Mouse (Mus musculus) forebrain, postnatal 0 days (tissue): Measurements from ENCODE around the gene Elmsan1. TPM values are rescaled to one million over a fixed set of nuclear protein-coding genes. Genes with fewer than 3 reads are reported as not detected.
"Not testable (repeated sequence)": the region's sequence is repeated elsewhere in the genome, so short reads cannot be mapped to it uniquely, and the experiment has no call there.

ENCODE experiments used
- ATAC-seq: fragments of 200-750 bp; cut with Nextera tagmentation; 2 replicates; pipeline ENCODE4 v1.8.0; 2017; ENCODE audit warnings: mild to moderate bottlenecking, moderate library complexity
- DNase-seq: peaks from one replicate; pipeline ENCODE4 v3.0.0-alpha.2; 2015
- H3K27ac ChIP-seq: fragments of 300-500 bp; sonication (generic); 2 replicates; pipeline ENCODE4 v1.5.1; 2014; ENCODE audit warnings: low read depth, mild to moderate bottlenecking, antibody characterized with exemption, low read length, moderate library complexity, mixed read lengths
- H3K27me3 ChIP-seq: fragments of 300-500 bp; sonication (generic); 2 replicates; pipeline ENCODE4 v1.6.1; 2014; ENCODE audit warnings: mild to moderate bottlenecking, low read length, mixed read lengths; ENCODE audit not compliant: insufficient read depth
- H3K36me3 ChIP-seq: fragments of 300-500 bp; sonication (generic); 2 replicates; pipeline ENCODE4 v1.6.1; 2014; ENCODE audit warnings: mild to moderate bottlenecking, moderate library complexity; ENCODE audit not compliant: insufficient read depth
- H3K4me1 ChIP-seq: fragments of 300-500 bp; sonication (generic); 2 replicates; pipeline ENCODE4 v1.6.1; 2014; ENCODE audit warnings: antibody characterized with exemption; ENCODE audit not compliant: insufficient read depth
- H3K4me2 ChIP-seq: fragments of 300-500 bp; sonication (generic); 2 replicates; pipeline ENCODE4 v1.6.1; 2014; ENCODE audit warnings: low read depth, mild to moderate bottlenecking, moderate library complexity
- H3K4me3 ChIP-seq: fragments of 300-500 bp; sonication (generic); 2 replicates; pipeline ENCODE4 v1.5.1; 2014; ENCODE audit warnings: low read depth, low read length, mixed read lengths
- H3K9ac ChIP-seq: fragments of 300-500 bp; sonication (generic); 2 replicates; pipeline ENCODE4 v1.6.1; 2014; ENCODE audit warnings: mild to moderate bottlenecking
- H3K9me3 ChIP-seq: fragments of 300-500 bp; sonication (generic); 2 replicates; pipeline ENCODE4 v1.6.1; 2016; ENCODE audit warnings: low read length
- CTCF ChIP-seq: sonication (generic); IDR thresholded peaks from 2 replicates; pipeline ENCODE4 v1.5.1; 2016; ENCODE audit warnings: antibody characterized with exemption, control low read depth, low read depth
- WGBS: fragments of 180-500 bp; shearing (Covaris S2); extraction: QIAGEN DNeasy Blood & Tissue Kit; methylation state at CpG from one replicate; pipeline ENCODE4 v1.1.7; 2014; 5-methylcytosine and 5-hydroxymethylcytosine counted together
- polyA plus RNA-seq: library from polyadenylated mRNA; unstranded; fragments of >200 nt; fragmentation: Nextera tagmentation; extraction: Ambion mirVana; gene quantifications from 2 replicates; pipeline ENCODE4 v1.2.1, GENCODE M21; 2015
- total RNA-seq: library from RNA; depleted of rRNA; stranded (reverse); fragments of >200 nt; gene quantifications from 2 replicates; pipeline ENCODE4 v1.2.3, GENCODE M21; 2014

Gene Elmsan1
- total and polyA plus RNA-seq, 2 experiments from 2014 or later: 2.5 to 7.9 TPM

- no peaks in the 10 kb centered on the region for H3K9me3 ChIP-seq
- H3K27ac ChIP-seq: no peak overlapping the region
- ATAC-seq: no peak
- H3K27me3 ChIP-seq: no peaks in the 10 kb centered on the region
- H3K36me3 ChIP-seq: no peaks in the 10 kb centered on the region
- TF ChIP-seq CTCF: no peak
- no peak overlapping the region for H3K4me2 ChIP-seq
- H3K4me3 ChIP-seq: no peak overlapping the region
- no peak overlapping the region for H3K9ac ChIP-seq
- peaks cover 6% of the 10 kb centered on the region; the same call in 1 of the 2 replicates for H3K4me1 ChIP-seq
- no peak for DNase-seq
- WGBS: 89% methylated on average over 4 of the region's 4 CpGs
These were observed 107.9 kb downstream of the Elmsan1 start for GRCm38 (mm10) chr12:84110814-84111213.

- Histone ChIP-seq H3K9me3 (no peaks in the 10 kb centered on the region), H3K4me2 (no peak overlapping the region), H3K4me1 (peaks cover 2% of the 10 kb centered on the region; the same call in 1 of the 2 replicates), H3K27me3 (no peaks in the 10 kb centered on the region), H3K4me3 (no peak overlapping the region), H3K27ac (no peak overlapping the region), H3K9ac (no peak overlapping the region), H3K36me3 (no peaks in the 10 kb centered on the region)
- WGBS: 80% methylated on average over 1 of the region's 1 CpGs
- no peak for TF ChIP-seq CTCF
- DNase-seq: no peak
- ATAC-seq: no peak
These were observed 108.8 kb downstream of the Elmsan1 start for GRCm38 (mm10) chr12:84109924-84110323.

- Histone ChIP-seq H3K4me2 (no peak overlapping the region), H3K36me3 (no peaks in the 10 kb centered on the region), H3K4me1 (no peaks in the 10 kb centered on the region), H3K27ac (no peak overlapping the region), H3K4me3 (no peak overlapping the region), H3K27me3 (no peaks in the 10 kb centered on the region), H3K9ac (no peak overlapping the region), H3K9me3 (no peaks in the 10 kb centered on the region)
- no peak for TF ChIP-seq CTCF
- no peak for ATAC-seq
- DNase-seq: no peak
- 71% methylated on average over 1 of the region's 1 CpGs for WGBS
These were observed 111.0 kb downstream of the Elmsan1 start for GRCm38 (mm10) chr12:84107692-84108091.

- DNase-seq (no peak), ATAC-seq (no peak)
- Histone ChIP-seq H3K4me2 (no peak overlapping the region), H3K4me3 (no peak overlapping the region), H3K4me1 (no peaks in the 10 kb centered on the region), H3K27ac (no peak overlapping the region), H3K9me3 (no peaks in the 10 kb centered on the region), H3K36me3 (no peaks in the 10 kb centered on the region), H3K27me3 (no peaks in the 10 kb centered on the region), H3K9ac (no peak overlapping the region)
- TF ChIP-seq CTCF: no peak
- 82% methylated on average over 3 of the region's 3 CpGs for WGBS
These were observed 111.7 kb downstream of the Elmsan1 start for GRCm38 (mm10) chr12:84107012-84107411.

GRCm38 (mm10) chr12:84101493-84101845 lies 117.2 kb downstream of the Elmsan1 start:
- DNase-seq: no peak
- Histone ChIP-seq H3K4me3 (peak overlapping the region; percentile 41), H3K4me2 (peak overlapping the region; percentile 54), H3K9ac (no peak overlapping the region), H3K9me3 (no peaks in the 10 kb centered on the region), H3K27me3 (no peaks in the 10 kb centered on the region), H3K4me1 (no peaks in the 10 kb centered on the region), H3K27ac (no peak overlapping the region), H3K36me3 (no peaks in the 10 kb centered on the region)
- peak; percentile 25; the same call in 1 of the 2 replicates for ATAC-seq
- TF ChIP-seq CTCF: no peak
- 45% methylated on average over 2 of the region's 2 CpGs for WGBS

GRCm38 (mm10) chr12:84100604-84101492 lies 117.8 kb downstream of the Elmsan1 start, which contains the start of gene Acot6:
Acot6 (plus strand) TSS chr12:84100654.
- peak within 1 kb of the TSS; percentile 57; the same call in 1 of the 2 replicates for H3K27ac ChIP-seq
- H3K4me1 ChIP-seq, H3K36me3 ChIP-seq, H3K9me3 ChIP-seq, H3K27me3 ChIP-seq: not testable (repeated sequence)
- peak; percentile 68 for DNase-seq
- TF ChIP-seq CTCF: peak; percentile 39
- peak; percentile 88 for ATAC-seq
- H3K9ac ChIP-seq: peak within 1 kb of the TSS; percentile 71
- peak within 1 kb of the TSS; percentile 54 for H3K4me2 ChIP-seq
- WGBS: under 1% methylated on average over 69 of the region's 80 CpGs
- H3K4me3 ChIP-seq: peak within 1 kb of the TSS; percentile 41

GRCm38 (mm10) chr12:84100071-84100470 lies 118.6 kb downstream of the Elmsan1 start:
- peak overlapping the region; percentile 41; the same call in 1 of the 2 replicates for H3K4me3 ChIP-seq
- H3K9ac ChIP-seq: no peak overlapping the region
- WGBS: 46% methylated on average over 1 of the region's 1 CpGs
- H3K4me1 ChIP-seq: no peaks in the 10 kb centered on the region
- no peak for ATAC-seq
- no peaks in the 10 kb centered on the region for H3K9me3 ChIP-seq
- no peak for DNase-seq
- no peaks in the 10 kb centered on the region for H3K27me3 ChIP-seq
- TF ChIP-seq CTCF: no peak
- H3K27ac ChIP-seq: no peak overlapping the region
- no peaks in the 10 kb centered on the region for H3K36me3 ChIP-seq
- peak overlapping the region; percentile 54 for H3K4me2 ChIP-seq
